Mouse (Mus musculus): ENCODE measurements around the gene Hoxc9. TPM values are rescaled to one million over a fixed set of nuclear protein-coding genes. Genes with fewer than 3 reads are reported as not detected.
A peak's percentile ranks its signal among the peaks of the same experiment; 100 is the strongest.

Hoxc9 gene
- polyA plus RNA-seq, 1 experiment = 5.5 TPM

GRCm38 (mm10) chr15:102965003-102965891 lies 11.0 kb upstream of the Hoxc9 start:
- 24% methylated on average over 26 of the region's 26 CpGs for whole genome bisulfite sequencing
- no peak for DNase-seq
- no peaks in the 10 kb centered on the region for H3K36me3 ChIP-seq (ENCODE audit: control insufficient read depth, insufficient read depth, low read length)
- H3K4me3 ChIP-seq (ENCODE audit: insufficient read depth, low read depth, low read length) = peak overlapping the region; percentile 50
- H3K27ac ChIP-seq (ENCODE audit: insufficient read depth, low read depth, low read length) = peak overlapping the region; percentile 93
- no peaks in the 10 kb centered on the region for H3K27me3 ChIP-seq (replicated peaks; ENCODE audit: control insufficient read depth, insufficient read depth, low read length)
- TF ChIP-seq CTCF (conservative IDR thresholded peaks at IDR 0.05; ENCODE audit: insufficient read depth, insufficient read length, low read depth, low read length) = no peak
- no peak for TF ChIP-seq POLR2A (IDR thresholded peaks at IDR 0.05; ENCODE audit: low read depth, low read length)
- H3K4me1 ChIP-seq (ENCODE audit: control insufficient read depth, insufficient read depth, low read length) = peaks cover 4% of the 10 kb centered on the region; the same call in 1 of the 2 replicates

GRCm38 (mm10) chr15:102965892-102966775 lies 10.1 kb upstream of the Hoxc9 start:
- Histone ChIP-seq H3K27ac (ENCODE audit: insufficient read depth, low read depth, low read length) (peak overlapping the region; percentile 93), H3K27me3 (replicated peaks; ENCODE audit: control insufficient read depth, insufficient read depth, low read length) (no peaks in the 10 kb centered on the region), H3K4me3 (ENCODE audit: insufficient read depth, low read depth, low read length) (peak overlapping the region; percentile 59), H3K4me1 (ENCODE audit: control insufficient read depth, insufficient read depth, low read length) (peaks cover 4% of the 10 kb centered on the region; the same call in 1 of the 2 replicates), H3K36me3 (ENCODE audit: control insufficient read depth, insufficient read depth, low read length) (no peaks in the 10 kb centered on the region)
- 8% methylated on average over 29 of the region's 30 CpGs for WGBS
- peak; percentile 80 for TF ChIP-seq CTCF (conservative IDR thresholded peaks at IDR 0.05; ENCODE audit: insufficient read depth, insufficient read length, low read depth, low read length)
- peak; percentile 43 for TF ChIP-seq POLR2A (IDR thresholded peaks at IDR 0.05; ENCODE audit: low read depth, low read length)
- peak; percentile 96 for DNase-seq

GRCm38 (mm10) chr15:102966776-102967311 lies 9.4 kb upstream of the Hoxc9 start, which contains the start of gene Hoxc10:
Gene Hoxc10, plus strand, starts transcription at chr15:102966796.
- Histone ChIP-seq H3K27ac (ENCODE audit: insufficient read depth, low read depth, low read length) (peak within 1 kb of the TSS; percentile 93), H3K4me3 (ENCODE audit: insufficient read depth, low read depth, low read length) (peak within 1 kb of the TSS; percentile 59), H3K4me1 (ENCODE audit: control insufficient read depth, insufficient read depth, low read length) (peaks cover 4% of the 10 kb centered on the region; the same call in 1 of the 2 replicates), H3K36me3 (ENCODE audit: control insufficient read depth, insufficient read depth, low read length) (no peaks in the 10 kb centered on the region), H3K27me3 (replicated peaks; ENCODE audit: control insufficient read depth, insufficient read depth, low read length) (no peaks in the 10 kb centered on the region)
- DNase-seq = peak; percentile 53
- TF ChIP-seq POLR2A (IDR thresholded peaks at IDR 0.05; ENCODE audit: low read depth, low read length) (no peak), CTCF (conservative IDR thresholded peaks at IDR 0.05; ENCODE audit: insufficient read depth, insufficient read length, low read depth, low read length) (no peak)
- 3% methylated on average over 27 of the region's 27 CpGs for WGBS

- peak within 1 kb of the TSS; percentile 93 for H3K27ac ChIP-seq (ENCODE audit: insufficient read depth, low read depth, low read length)
- H3K27me3 ChIP-seq (replicated peaks; ENCODE audit: control insufficient read depth, insufficient read depth, low read length) = no peaks in the 10 kb centered on the region
- H3K4me3 ChIP-seq (ENCODE audit: insufficient read depth, low read depth, low read length) = peak within 1 kb of the TSS; percentile 59
- H3K36me3 ChIP-seq (ENCODE audit: control insufficient read depth, insufficient read depth, low read length) = no peaks in the 10 kb centered on the region
- DNase-seq = no peak
- 3% methylated on average over 12 of the region's 12 CpGs for WGBS
- no peak for TF ChIP-seq CTCF (conservative IDR thresholded peaks at IDR 0.05; ENCODE audit: insufficient read depth, insufficient read length, low read depth, low read length)
- no peak for TF ChIP-seq POLR2A (IDR thresholded peaks at IDR 0.05; ENCODE audit: low read depth, low read length)
- H3K4me1 ChIP-seq (ENCODE audit: control insufficient read depth, insufficient read depth, low read length) = peaks cover 4% of the 10 kb centered on the region; the same call in 1 of the 2 replicates
Observed at GRCm38 (mm10) chr15:102967312-102967510, 9.0 kb upstream of the Hoxc9 start, which contains the start of gene Hoxc5. Gene Hoxc5, plus strand, starts transcription at chr15:102967443.

- no peaks in the 10 kb centered on the region for H3K36me3 ChIP-seq (ENCODE audit: control insufficient read depth, insufficient read depth, low read length)
- DNase-seq = no peak
- H3K27me3 ChIP-seq (replicated peaks; ENCODE audit: control insufficient read depth, insufficient read depth, low read length) = no peaks in the 10 kb centered on the region
- H3K4me3 ChIP-seq (ENCODE audit: insufficient read depth, low read depth, low read length) = peak overlapping the region; percentile 59
- peaks cover 4% of the 10 kb centered on the region; the same call in 1 of the 2 replicates for H3K4me1 ChIP-seq (ENCODE audit: control insufficient read depth, insufficient read depth, low read length)
- TF ChIP-seq CTCF (conservative IDR thresholded peaks at IDR 0.05; ENCODE audit: insufficient read depth, insufficient read length, low read depth, low read length) (no peak), POLR2A (IDR thresholded peaks at IDR 0.05; ENCODE audit: low read depth, low read length) (no peak)
- WGBS = 12% methylated on average over 34 of the region's 34 CpGs
- H3K27ac ChIP-seq (ENCODE audit: insufficient read depth, low read depth, low read length) = peak overlapping the region; percentile 85
Observed at GRCm38 (mm10) chr15:102967511-102968397, 8.5 kb upstream of the Hoxc9 start.

GRCm38 (mm10) chr15:102969296-102969695 lies 6.9 kb upstream of the Hoxc9 start:
- Histone ChIP-seq H3K27me3 (replicated peaks; ENCODE audit: control insufficient read depth, insufficient read depth, low read length) (no peaks in the 10 kb centered on the region), H3K4me1 (ENCODE audit: control insufficient read depth, insufficient read depth, low read length) (peaks cover 4% of the 10 kb centered on the region; the same call in 1 of the 2 replicates), H3K4me3 (ENCODE audit: insufficient read depth, low read depth, low read length) (no peak overlapping the region), H3K36me3 (ENCODE audit: control insufficient read depth, insufficient read depth, low read length) (no peaks in the 10 kb centered on the region), H3K27ac (ENCODE audit: insufficient read depth, low read depth, low read length) (peak overlapping the region; percentile 71)
- DNase-seq = no peak
- 50% methylated on average over 1 of the region's 1 CpGs for WGBS
- no peak for TF ChIP-seq POLR2A (IDR thresholded peaks at IDR 0.05; ENCODE audit: low read depth, low read length)
- no peak for TF ChIP-seq CTCF (conservative IDR thresholded peaks at IDR 0.05; ENCODE audit: insufficient read depth, insufficient read length, low read depth, low read length)
